Mouse (Mus musculus) ovary, postnatal 36 days (tissue): ENCODE measurements around the gene Bmp7.

Experiments
- DNase-seq: peaks from one replicate; pipeline ENCODE4 v3.0.0; 2022; ENCODE audit warnings: low spot score, mixed read lengths

The Bmp7 gene

DNA sequence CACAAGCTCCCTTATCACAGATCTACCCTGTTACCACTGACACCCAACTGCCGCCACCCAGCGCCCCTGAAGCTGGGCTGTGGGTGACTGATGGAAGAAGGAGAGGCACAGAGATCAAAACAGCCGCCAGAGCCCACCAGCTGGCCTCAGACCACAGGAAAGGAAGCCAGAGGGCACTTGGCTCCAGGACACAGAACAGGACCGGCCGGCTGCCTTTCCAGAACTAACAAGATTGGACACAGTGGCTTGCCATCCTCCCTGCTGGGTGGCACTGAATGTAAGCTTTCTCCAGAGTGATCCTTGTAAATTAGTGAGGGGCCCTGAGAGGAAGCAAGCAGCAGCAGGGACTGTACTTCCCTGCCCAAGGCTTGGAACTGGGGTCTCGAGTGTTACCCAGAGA, 30.7 kb downstream of the Bmp7 start:
- DNase-seq: no peak

DNA sequence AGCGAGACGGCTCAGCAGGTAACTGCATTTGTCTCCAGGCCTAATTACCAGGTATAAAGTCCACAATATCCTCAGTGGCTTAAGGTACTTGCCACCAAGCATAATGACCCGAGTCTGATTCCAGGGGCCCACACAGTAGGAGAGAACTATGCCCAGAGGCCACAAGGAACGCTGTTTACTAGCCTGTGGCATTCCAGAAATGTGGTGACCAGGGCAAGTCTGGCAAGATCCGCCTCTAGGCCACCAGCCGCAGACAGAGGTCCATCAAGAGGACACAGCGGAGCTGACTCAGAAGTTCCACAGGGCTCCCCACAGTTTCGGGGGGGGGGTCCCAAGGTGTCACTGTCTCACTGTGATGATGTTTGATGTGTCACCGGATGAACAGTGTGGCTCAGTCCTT, 34.0 kb downstream of the Bmp7 start:
- no peak for DNase-seq

GRCm38 (mm10) chr2:172905057-172905456, 35.1 kb downstream of the Bmp7 start:
- no peak for DNase-seq

DNA sequence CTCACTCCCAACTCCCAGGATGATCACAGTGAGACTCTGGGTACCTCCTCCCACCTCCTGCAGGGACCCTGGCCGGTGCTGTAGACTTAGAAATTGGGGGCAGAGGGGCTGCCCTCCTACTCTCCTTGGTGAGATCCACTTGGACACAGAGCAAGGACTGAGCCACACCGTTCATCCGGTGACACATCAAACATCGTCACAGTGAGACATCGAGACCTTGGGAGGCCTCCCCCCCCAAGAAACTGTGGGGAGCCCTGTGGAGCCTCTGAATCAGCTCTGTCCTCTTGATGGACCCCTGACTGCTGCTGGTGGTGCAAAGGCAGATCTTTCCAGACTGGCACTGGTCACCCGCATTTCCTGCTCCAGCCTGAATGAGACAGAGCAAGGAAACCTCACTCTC, 35.5 kb downstream of the Bmp7 start:
- no peak for DNase-seq

- DNase-seq: no peak
Observed at GRCm38 (mm10) chr2:172903523-172903922, 36.6 kb downstream of the Bmp7 start.

DNA sequence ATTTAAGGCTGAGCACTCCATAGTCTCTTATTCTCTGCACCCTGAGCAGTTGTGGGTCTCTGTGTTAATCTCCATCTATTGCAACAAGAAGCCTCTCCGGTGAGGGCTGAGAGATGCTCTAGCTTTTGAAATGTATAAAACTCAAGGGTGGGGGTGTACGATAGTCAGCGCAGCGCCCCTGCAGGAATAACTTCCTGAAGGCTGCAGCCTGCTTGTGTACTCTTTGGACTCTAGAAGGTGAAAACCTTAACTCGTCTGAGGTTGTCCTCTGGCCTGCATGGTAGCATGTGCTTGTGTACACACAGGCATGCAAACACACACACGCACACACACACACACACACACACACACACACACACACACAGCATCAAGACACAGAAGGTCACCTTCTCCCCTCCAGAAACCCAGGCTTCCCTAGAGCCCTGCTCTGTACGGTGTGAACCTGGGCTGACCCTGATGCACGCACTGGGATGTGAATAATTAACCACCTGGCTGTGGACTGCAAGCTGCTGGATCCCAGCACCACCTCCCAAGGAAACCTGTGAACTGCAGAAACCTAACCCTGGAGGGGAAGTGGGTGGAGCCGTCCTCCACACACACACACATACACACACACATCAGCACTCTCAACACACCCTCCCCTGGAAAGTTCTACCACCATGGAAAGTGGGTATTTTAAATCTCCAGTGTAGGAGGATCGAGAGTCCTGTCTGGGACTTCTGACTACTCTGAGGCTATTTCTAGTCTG, 39.0 kb downstream of the Bmp7 start:
- DNase-seq: no peak

DNA sequence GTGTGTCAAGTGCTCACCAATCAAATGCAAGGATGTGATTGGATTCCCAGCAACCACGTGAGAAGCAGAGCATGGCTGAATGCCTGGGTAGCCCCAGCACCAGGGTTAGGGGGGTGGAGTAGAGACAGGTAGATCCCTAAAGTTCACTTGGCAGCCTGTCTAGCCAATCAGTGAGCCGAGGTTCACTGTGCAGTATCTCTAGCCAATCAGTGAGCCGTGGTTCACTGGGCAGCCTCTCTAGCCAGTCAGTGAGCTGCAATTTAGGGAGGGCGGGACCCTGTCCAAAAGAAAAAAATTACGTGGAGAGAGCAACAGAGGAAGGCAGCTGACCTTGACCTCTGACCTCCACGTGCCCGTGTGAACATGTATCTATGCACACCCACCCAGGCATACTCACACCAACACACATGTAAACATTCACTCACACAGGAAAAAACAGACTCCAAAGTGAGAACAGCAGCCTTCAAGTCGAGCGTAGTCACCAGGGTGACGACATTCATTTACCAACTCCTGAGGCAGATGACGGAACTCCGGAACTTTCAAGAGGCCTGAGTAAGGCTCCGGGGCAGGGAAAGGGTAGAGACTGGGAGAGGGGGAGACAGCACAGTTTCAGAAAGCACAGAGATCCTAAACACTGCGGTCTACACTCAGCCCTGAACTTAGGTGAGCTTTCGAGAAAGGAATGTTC, 50.2 kb downstream of the Bmp7 start:
- DNase-seq: no peak

DNA sequence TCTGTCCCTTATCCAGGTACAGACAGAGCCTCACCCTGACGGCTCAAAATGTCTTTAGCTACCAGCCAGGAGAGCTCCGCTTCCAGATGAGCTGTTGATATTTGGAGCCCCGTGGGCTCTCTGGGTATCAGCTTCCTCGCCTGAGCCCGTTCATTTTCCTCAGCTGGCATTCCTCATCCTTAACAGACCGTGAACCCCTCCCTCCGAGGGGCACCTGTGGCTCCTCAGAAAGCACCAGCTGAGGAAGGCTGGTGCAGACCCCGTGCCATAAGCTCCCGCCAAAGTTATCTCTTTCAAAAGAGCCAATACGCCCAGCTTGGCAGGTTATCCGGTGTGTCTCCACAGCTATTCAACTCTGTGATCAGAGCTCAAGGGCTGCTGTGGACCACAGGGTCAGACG, 50.9 kb downstream of the Bmp7 start:
- DNase-seq: no peak

GRCm38 (mm10) chr2:172888147-172888546, 52.0 kb downstream of the Bmp7 start:
- DNase-seq: no peak

- no peak for DNase-seq
Observed at GRCm38 (mm10) chr2:172885861-172886260, 54.3 kb downstream of the Bmp7 start.

- no peak for DNase-seq
Observed at GRCm38 (mm10) chr2:172884584-172884983, 55.5 kb downstream of the Bmp7 start.

- DNase-seq: no peak
Observed at GRCm38 (mm10) chr2:172875201-172875600, 64.9 kb downstream of the Bmp7 start.

DNA sequence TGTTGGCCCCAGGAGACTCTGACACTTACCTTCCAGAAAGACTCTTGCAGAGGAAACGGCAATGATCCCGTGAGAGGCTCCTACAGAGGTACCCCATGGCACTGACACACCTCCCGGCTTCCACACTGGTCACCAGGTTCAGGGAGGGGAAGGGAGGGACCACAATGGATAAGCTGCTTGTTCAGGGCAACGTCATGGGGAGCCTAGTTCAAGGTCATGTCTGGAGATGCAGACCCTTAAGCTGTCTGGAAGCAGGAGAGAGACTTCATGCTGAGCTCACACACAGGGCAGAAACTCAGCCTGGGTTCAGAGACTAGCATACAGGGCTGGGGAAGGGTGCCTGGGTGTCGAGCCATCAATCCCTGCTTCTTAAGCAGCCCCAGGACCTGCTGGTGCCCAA, 73.8 kb downstream of the Bmp7 start:
- no peak for DNase-seq

- DNase-seq: no peak
Observed at GRCm38 (mm10) chr2:172865165-172865564, 75.0 kb downstream of the Bmp7 start.

GRCm38 (mm10) chr2:172864566-172864965, 75.6 kb downstream of the Bmp7 start:
- no peak for DNase-seq

DNA sequence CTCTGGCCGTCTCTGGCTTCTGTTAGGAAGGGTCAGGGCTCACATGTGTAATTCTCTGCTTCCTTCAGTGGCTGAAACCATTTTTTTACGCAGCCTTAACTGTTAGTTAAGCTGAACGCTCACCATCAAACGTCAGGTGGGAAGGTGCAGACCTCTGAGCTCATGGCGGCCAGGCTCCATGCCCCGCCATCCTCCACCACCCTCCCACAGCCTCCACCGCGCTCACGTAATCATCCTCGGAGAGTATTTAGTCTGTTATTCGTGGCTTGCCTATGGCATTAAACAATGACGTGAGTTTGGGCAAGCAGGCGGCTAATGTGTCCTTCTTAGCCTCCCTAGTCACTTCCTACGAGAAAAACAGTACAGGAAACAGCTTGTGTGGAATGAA, 76.7 kb downstream of the Bmp7 start:
- DNase-seq: no peak

DNA sequence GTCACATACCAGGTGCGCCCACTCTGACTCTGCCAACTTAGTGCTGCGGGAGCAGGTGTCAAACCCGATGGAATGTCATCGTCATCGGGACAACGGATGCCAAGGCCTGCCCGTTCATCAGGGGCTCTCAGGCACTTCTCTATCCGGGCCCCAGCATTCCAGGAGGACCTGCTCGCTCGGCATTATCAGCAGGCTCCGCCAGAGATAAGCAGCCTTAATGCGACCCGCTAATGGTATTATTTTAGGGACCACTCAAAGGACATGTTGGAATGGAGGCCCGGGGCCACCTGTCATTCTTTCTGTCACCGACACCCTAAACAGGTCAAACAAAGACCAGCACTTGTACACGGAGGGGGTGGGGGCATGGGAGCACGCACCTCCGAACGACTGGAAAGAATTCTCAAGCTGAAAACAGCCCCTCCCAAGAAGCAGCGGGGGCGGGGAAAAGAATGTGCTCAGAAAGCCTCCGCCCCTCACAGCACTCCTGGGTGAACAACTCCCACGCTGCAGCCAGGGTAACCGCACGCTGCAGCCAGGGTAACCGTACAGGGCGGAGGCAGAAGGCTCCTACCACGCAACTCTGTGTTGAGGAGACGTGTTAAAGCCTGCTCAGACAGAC, 77.2 kb downstream of the Bmp7 start:
- DNase-seq: peak; percentile 79

GRCm38 (mm10) chr2:172862424-172862823, 77.7 kb downstream of the Bmp7 start:
- no peak for DNase-seq

GRCm38 (mm10) chr2:172861590-172861989, 78.5 kb downstream of the Bmp7 start:
- DNase-seq: no peak

- DNase-seq: no peak
Observed at GRCm38 (mm10) chr2:172860593-172860992, 79.5 kb downstream of the Bmp7 start.

DNA sequence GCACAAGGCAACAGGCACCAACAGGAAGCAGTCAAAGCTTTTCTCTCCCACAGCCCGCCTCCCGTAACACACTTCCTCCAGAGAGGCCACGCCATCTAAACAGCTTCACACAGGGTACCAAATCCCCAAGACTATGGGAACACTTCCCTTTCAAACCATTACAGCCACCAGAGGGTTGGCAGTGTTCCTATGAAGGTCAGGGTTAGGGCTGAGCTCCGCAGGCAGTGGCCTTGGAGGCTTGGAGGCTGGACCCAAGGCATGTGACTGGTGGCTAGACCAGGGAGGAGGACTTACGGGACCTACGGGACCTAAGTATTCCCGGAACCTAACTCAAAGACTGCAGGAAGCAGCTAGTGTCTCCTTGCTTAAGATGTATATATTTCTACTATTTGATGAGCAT, 80.0 kb downstream of the Bmp7 start:
- peak; percentile 39 for DNase-seq

GRCm38 (mm10) chr2:172857048-172857447, 83.1 kb downstream of the Bmp7 start:
- no peak for DNase-seq

GRCm38 (mm10) chr2:172856549-172856948, 83.6 kb downstream of the Bmp7 start:
- no peak for DNase-seq
